Mouse (Mus musculus) brain, embryonic 14.5 days (tissue): ENCODE data around the gene Tbc1d22a.

Source experiments
- CTCF ChIP-seq: fragments of 200-500 bp; IDR thresholded peaks from 2 replicates; pipeline ENCODE4 v1.5.1; 2012; ENCODE audit warnings: inconsistent platforms, mild to moderate bottlenecking, moderate library complexity, borderline replicate concordance; ENCODE audit not compliant: insufficient read depth, insufficient read length; ENCODE audit errors: extremely low read depth
- POLR2A ChIP-seq: fragments of 200-500 bp; IDR thresholded peaks from 2 replicates; pipeline ENCODE4 v1.6.1; 2012; ENCODE audit warnings: mild to moderate bottlenecking, inconsistent platforms, borderline replicate concordance; ENCODE audit not compliant: poor library complexity, insufficient read depth, insufficient read length, severe bottlenecking; ENCODE audit errors: extremely low read depth

- TF ChIP-seq CTCF: no peak
- TF ChIP-seq POLR2A: no peak
Observed at GRCm38 (mm10) chr15:86180427-86180826, 33.8 kb upstream of the Tbc1d22a start.
